Mouse (Mus musculus) forebrain, embryonic 11.5 days (tissue): Measurements from ENCODE around the gene Clns1a. TPM values are rescaled to one million over a fixed set of nuclear protein-coding genes. Genes with fewer than 3 reads are reported as not detected.

ENCODE experiments used
- ATAC-seq: fragments of 200-750 bp; cut with Nextera tagmentation; replicated peaks from 2 replicates; pipeline ENCODE4 v1.8.0; 2017; ENCODE audit warnings: moderate TSS enrichment; ENCODE audit not compliant: low FRiP score
- DNase-seq: peaks from one replicate; pipeline ENCODE4 v3.0.0-alpha.2; 2017; ENCODE audit warnings: low spot score
- H3K27ac ChIP-seq: fragments of 300-500 bp; sonication (generic); 2 replicates; pipeline ENCODE4 v1.5.1; 2014; ENCODE audit warnings: low read depth, low read length
- H3K27me3 ChIP-seq: fragments of 300-500 bp; sonication (generic); 2 replicates; pipeline ENCODE4 v1.6.1; 2014; ENCODE audit warnings: mild to moderate bottlenecking, low read length, mixed read lengths; ENCODE audit not compliant: control insufficient read depth, insufficient read depth
- H3K36me3 ChIP-seq: fragments of 300-500 bp; sonication (generic); 2 replicates; pipeline ENCODE4 v1.6.1; 2014; ENCODE audit warnings: mild to moderate bottlenecking, low read length, moderate library complexity, mixed read lengths; ENCODE audit not compliant: control insufficient read depth, insufficient read depth
- H3K4me1 ChIP-seq: fragments of 300-500 bp; sonication (generic); replicated peaks from 2 replicates; pipeline ENCODE4 v1.6.1; 2014; ENCODE audit warnings: low read length, mixed read lengths; ENCODE audit not compliant: control insufficient read depth, insufficient read depth
- H3K4me2 ChIP-seq: fragments of 300-500 bp; sonication (generic); 2 replicates; pipeline ENCODE4 v1.6.1; 2014; ENCODE audit warnings: low read depth, mild to moderate bottlenecking, low read length, moderate library complexity, mixed read lengths; ENCODE audit not compliant: severe bottlenecking
- H3K4me3 ChIP-seq: fragments of 300-500 bp; sonication (generic); 2 replicates; pipeline ENCODE4 v1.5.1; 2014; ENCODE audit warnings: low read depth, low read length
- H3K9ac ChIP-seq: fragments of 300-500 bp; sonication (generic); 2 replicates; pipeline ENCODE4 v1.6.1; 2014; ENCODE audit warnings: low read length
- H3K9me3 ChIP-seq: fragments of 300-500 bp; sonication (generic); 2 replicates; pipeline ENCODE4 v1.6.1; 2016; ENCODE audit warnings: low read length, mixed read lengths; ENCODE audit not compliant: control insufficient read depth
- WGBS: fragments of 180-500 bp; shearing (Covaris S2); extraction: QIAGEN DNeasy Blood & Tissue Kit; methylation state at CpG from one replicate; pipeline ENCODE4 v1.1.7; 2014; 5-methylcytosine and 5-hydroxymethylcytosine counted together
- polyA plus RNA-seq: library from polyadenylated mRNA; unstranded; fragments of >200 nt; fragmentation: Nextera tagmentation; extraction: Ambion mirVana; gene quantifications from 2 replicates; pipeline ENCODE4 v1.2.1, GENCODE M21; 2014

Gene Clns1a
- 250 and 257 TPM in 2 replicates for polyA plus RNA-seq

DNA sequence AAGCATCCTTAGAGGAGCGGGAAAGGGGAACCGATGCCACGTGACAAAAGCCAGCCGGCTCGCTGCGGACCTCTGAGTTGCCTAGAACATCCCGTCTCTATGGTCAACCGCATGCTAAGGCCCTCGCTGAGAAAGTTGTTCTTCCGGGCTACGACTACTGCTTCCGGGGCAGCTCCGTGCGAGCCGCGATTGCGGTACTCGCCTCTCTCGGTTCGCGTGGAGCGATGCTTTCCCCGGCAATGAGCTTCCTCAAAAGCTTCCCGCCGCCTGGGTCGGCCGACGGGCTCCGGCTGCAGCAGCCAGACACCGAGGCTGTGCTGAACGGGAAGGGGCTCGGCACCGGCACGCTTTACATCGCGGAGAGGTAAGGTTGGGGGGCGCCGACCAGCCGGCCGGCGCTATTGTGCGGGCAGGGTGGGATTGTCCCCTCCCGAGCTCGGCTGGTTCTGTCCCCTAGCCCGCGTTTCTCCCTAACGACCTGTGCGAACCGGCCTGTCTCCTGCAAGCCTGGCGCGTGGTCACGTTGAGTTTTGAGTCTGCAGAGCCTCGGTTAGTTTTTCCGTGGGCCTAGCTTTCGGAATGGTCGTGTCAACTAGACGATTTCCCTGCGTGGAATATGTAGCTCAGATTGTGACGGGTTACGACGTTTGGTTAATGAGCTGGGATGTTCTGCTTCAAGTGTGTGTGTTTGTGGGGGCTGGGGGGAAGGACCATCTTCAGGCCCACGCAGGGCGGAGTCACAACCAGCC lies at the start of gene Clns1a:
TSS of gene Clns1a (plus strand) at position 129 of the 749 bp plus-strand sequence.
- H3K4me3 ChIP-seq = peak within 1 kb of the TSS; percentile 97
- peak; percentile 91 for DNase-seq
- peak; percentile 97 for ATAC-seq
- no peaks in the 10 kb centered on the region; the same call in 1 of the 2 replicates for H3K36me3 ChIP-seq
- peak within 1 kb of the TSS; percentile 95 for H3K9ac ChIP-seq
- peak within 1 kb of the TSS; percentile 31; the same call in 1 of the 2 replicates for H3K27ac ChIP-seq
- H3K4me2 ChIP-seq = peak within 1 kb of the TSS; percentile 85
- under 1% methylated on average over 63 of the region's 63 CpGs for WGBS
- peaks cover 5% of the 10 kb centered on the region; the same call in 1 of the 2 replicates for H3K4me1 ChIP-seq
- H3K9me3 ChIP-seq = no peaks in the 10 kb centered on the region
- H3K27me3 ChIP-seq = no peaks in the 10 kb centered on the region

DNA sequence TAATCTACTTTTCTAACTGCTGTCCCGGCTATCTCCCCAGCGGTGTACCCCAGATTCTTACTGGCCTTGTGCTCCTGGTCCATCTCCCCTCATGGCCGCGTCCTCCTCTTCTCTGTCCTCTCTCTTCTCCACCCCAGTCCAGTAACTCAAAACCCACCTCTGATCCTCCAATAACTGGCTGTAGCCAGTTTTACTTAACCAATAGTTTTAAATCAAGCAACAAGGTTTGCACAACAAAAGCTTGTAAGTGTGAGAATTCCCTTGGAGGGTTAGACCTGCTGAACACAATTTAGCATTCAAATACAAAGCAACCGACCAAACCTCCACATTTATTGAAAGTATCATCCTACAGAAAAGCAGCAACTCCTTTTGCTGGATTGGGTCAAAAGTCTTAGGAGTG lies 48.8 kb upstream of the Clns1a start:
- 89% methylated on average over 5 of the region's 5 CpGs for WGBS
- no peak for ATAC-seq
- no peaks in the 10 kb centered on the region for H3K4me1 ChIP-seq
- H3K9me3 ChIP-seq = no peaks in the 10 kb centered on the region
- no peaks in the 10 kb centered on the region for H3K36me3 ChIP-seq
- no peak overlapping the region for H3K4me3 ChIP-seq
- H3K27me3 ChIP-seq = no peaks in the 10 kb centered on the region
- no peak overlapping the region for H3K4me2 ChIP-seq
- H3K9ac ChIP-seq = no peak overlapping the region
- no peak overlapping the region for H3K27ac ChIP-seq
- no peak for DNase-seq

DNA sequence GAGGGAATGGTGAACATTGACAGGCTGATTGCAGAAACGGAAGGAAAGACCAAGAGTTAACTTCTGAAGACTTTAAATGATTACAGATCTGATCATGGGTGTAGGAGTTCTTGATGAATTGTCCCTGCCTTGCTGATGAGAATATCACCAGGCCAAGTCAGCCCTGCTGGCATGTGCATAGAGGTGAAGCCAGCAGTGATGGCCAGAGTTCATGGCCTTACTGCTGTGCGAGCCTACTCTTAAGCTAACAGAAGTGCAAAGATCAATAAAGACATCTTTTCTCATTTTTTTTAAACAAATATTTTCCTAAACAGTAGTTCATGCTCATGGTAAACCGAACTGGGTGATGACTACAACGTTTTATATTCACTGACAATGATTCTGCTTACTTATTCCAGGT lies 45.7 kb upstream of the Clns1a start:
- no peak for DNase-seq
- Histone ChIP-seq H3K4me1 (no peaks in the 10 kb centered on the region), H3K9ac (no peak overlapping the region), H3K36me3 (no peaks in the 10 kb centered on the region), H3K4me3 (no peak overlapping the region), H3K4me2 (no peak overlapping the region), H3K27me3 (no peaks in the 10 kb centered on the region), H3K9me3 (no peaks in the 10 kb centered on the region), H3K27ac (no peak overlapping the region)
- WGBS = 90% methylated on average over 4 of the region's 4 CpGs
- ATAC-seq = no peak

DNA sequence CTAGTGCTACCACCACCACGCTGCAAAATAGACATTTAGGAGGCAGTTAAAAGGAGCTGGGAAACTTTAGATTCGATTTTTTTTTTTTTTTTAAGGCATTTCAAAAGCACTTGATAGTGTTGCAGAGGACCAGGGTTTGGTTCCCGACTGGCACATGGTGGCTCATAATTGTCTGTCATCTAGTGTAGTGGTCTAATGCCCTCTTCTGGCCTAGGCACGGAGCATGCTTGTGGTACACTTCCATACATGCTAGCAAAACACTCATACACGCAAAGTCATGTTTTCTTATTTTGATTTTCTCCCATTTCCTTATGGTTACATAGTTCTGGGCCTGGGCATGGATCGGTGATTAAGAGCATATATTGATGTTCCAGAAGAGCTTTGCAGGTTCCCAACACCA lies 40.3 kb upstream of the Clns1a start:
- Histone ChIP-seq H3K27me3 (no peaks in the 10 kb centered on the region), H3K9ac (no peak overlapping the region), H3K4me1 (no peaks in the 10 kb centered on the region), H3K9me3 (no peaks in the 10 kb centered on the region), H3K4me3 (no peak overlapping the region), H3K36me3 (no peaks in the 10 kb centered on the region; the same call in 1 of the 2 replicates), H3K4me2 (no peak overlapping the region), H3K27ac (no peak overlapping the region)
- ATAC-seq (no peak), DNase-seq (no peak)
- 92% methylated on average over 6 of the region's 6 CpGs for WGBS

DNA sequence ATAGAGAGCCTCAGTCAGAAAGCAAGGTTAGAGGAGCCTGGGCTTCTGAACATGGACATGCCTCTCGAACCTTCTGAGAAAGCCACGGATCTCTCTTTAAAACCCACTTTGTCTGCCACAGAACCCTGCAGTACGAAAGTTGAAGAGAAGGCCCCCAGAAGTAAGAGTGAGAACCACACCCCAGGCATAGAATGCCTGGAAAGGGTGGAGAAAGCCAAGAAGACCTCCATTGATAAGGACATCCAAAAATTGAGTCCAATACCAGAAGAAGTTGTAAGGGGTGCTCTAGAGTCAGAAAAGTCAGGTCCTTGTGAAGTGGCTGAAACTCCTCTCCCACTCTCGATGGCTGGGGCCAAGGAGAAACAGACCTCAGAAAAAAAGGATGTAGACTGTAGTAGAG lies 34.8 kb upstream of the Clns1a start:
- H3K27me3 ChIP-seq = no peaks in the 10 kb centered on the region
- H3K4me1 ChIP-seq = no peaks in the 10 kb centered on the region
- H3K36me3 ChIP-seq = peaks cover 3% of the 10 kb centered on the region; the same call in 1 of the 2 replicates
- no peak overlapping the region for H3K9ac ChIP-seq
- H3K4me2 ChIP-seq = no peak overlapping the region
- no peak for DNase-seq
- no peaks in the 10 kb centered on the region for H3K9me3 ChIP-seq
- WGBS = 94% methylated on average over 4 of the region's 4 CpGs
- ATAC-seq = no peak
- H3K4me3 ChIP-seq = no peak overlapping the region
- no peak overlapping the region for H3K27ac ChIP-seq

DNA sequence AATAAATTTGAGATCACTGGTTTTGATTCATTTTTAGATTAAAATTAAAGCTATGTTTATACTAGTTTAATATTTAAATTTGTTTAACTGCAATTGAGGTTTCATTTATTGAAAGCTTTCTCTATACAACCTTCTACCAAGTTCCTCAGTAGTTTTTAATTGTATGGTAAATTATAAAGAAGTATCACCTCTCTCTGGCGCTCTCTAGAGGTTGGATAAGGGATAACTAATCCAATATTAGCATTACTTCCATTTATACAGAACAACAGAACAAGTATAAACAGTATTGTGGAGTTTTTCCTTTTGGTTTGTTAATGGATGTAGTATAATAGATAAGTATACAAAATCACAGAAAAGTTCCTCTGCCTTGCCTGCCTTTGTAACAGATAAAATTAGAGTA lies 17.2 kb upstream of the Clns1a start:
- DNase-seq = no peak
- ATAC-seq = no peak

DNA sequence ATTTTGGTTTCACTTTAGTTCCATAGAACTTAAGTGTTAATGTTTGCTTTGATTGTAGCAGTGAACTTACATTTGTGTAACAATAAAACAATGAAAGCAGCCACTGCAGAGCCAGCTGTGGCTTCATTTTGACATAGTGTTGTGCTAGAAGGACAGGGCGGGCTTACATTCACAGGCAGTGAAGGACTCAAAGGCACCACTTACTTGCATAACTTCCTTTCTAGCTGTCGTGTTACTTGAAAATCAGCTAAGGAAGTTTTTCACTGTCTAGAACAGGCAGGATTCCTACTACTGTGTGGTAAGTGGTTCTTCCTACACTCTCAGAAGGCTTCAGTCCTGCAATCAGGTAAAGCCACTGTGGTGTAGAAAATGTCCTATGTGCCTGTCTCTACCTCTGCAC lies 8.6 kb upstream of the Clns1a start:
- DNase-seq = no peak
- no peaks in the 10 kb centered on the region for H3K27me3 ChIP-seq
- H3K36me3 ChIP-seq = peaks cover 2% of the 10 kb centered on the region; the same call in 1 of the 2 replicates
- H3K27ac ChIP-seq = no peak overlapping the region
- WGBS = 92% methylated on average over 2 of the region's 2 CpGs
- no peaks in the 10 kb centered on the region for H3K9me3 ChIP-seq
- no peak overlapping the region for H3K4me2 ChIP-seq
- no peak overlapping the region for H3K9ac ChIP-seq
- no peaks in the 10 kb centered on the region for H3K4me1 ChIP-seq
- ATAC-seq = no peak
- no peak overlapping the region for H3K4me3 ChIP-seq

More for the DNA sequence above, 17.2 kb upstream of the Clns1a start:
- H3K4me2 ChIP-seq = no peak overlapping the region
- H3K27me3 ChIP-seq = no peaks in the 10 kb centered on the region
- no peak overlapping the region for H3K9ac ChIP-seq
- no peak overlapping the region for H3K4me3 ChIP-seq
- H3K27ac ChIP-seq = no peak overlapping the region
- H3K36me3 ChIP-seq = peaks cover 2% of the 10 kb centered on the region; the same call in 1 of the 2 replicates
- H3K4me1 ChIP-seq = no peaks in the 10 kb centered on the region
- H3K9me3 ChIP-seq = no peaks in the 10 kb centered on the region
- WGBS = 24% methylated on average over 1 of the region's 1 CpGs

DNA sequence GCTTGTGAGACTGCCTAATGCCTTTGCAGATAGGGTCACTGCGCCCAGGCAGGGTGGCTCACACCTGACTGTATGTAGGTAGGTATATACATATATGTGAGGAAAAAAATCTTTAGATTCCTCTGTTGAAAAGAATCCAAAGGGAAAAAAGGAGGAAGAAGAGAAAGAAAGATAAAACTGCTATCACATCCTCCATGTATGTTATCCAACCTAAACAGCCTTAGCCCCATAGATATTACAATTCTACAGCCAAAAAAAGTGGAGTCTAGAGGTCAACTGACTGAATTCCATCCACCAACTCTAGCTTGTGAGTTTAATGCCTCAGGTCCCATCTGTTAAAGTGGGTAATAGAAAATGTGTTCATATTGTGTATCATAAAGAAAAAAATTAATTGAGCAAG lies 993 bp upstream of the Clns1a start:
- Histone ChIP-seq H3K36me3 (no peaks in the 10 kb centered on the region; the same call in 1 of the 2 replicates), H3K27ac (no peak overlapping the region), H3K9ac (no peak overlapping the region; the same call in 1 of the 2 replicates), H3K4me1 (peaks cover 5% of the 10 kb centered on the region; the same call in 1 of the 2 replicates), H3K4me2 (no peak overlapping the region), H3K27me3 (no peaks in the 10 kb centered on the region), H3K9me3 (no peaks in the 10 kb centered on the region), H3K4me3 (no peak overlapping the region)
- DNase-seq = no peak
- WGBS = 97% methylated on average over 1 of the region's 1 CpGs
- ATAC-seq = no peak
